Mouse (Mus musculus) G1E (cell line): Measurements from ENCODE around the gene Slc24a2. TPM values are rescaled to one million over a fixed set of nuclear protein-coding genes. Genes with fewer than 3 reads are reported as not detected.

Source experiments
- ATAC-seq: 2 replicates; pipeline ENCODE4 v1.8.0; 2016; ENCODE audit warnings: mild to moderate bottlenecking; ENCODE audit not compliant: insufficient number of reproducible peaks, poor library complexity, low FRiP score, severe bottlenecking; ENCODE audit errors: extremely low read depth
- DNase-seq: peaks from one replicate; pipeline ENCODE4 v3.0.0; 2012; ENCODE audit warnings: low spot score
- H3K27me3 ChIP-seq: 2 replicates; pipeline ENCODE4 v1.6.1; 2012; ENCODE audit warnings: mild to moderate bottlenecking, low read length, inconsistent platforms; ENCODE audit not compliant: insufficient read depth
- H3K36me3 ChIP-seq: replicated peaks from 2 replicates; pipeline ENCODE3; 2012; ENCODE audit warnings: mild to moderate bottlenecking, inconsistent platforms
- H3K4me1 ChIP-seq: 2 replicates; pipeline ENCODE4 v1.6.1; 2012; ENCODE audit warnings: low read depth, low read length, inconsistent platforms, mixed read lengths; ENCODE audit not compliant: insufficient read depth
- H3K4me3 ChIP-seq: 2 replicates; pipeline ENCODE4 v1.5.1; 2012; ENCODE audit warnings: low read depth, mild to moderate bottlenecking, inconsistent platforms, low read length, moderate library complexity, mixed read lengths
- H3K9me3 ChIP-seq: replicated peaks from 2 replicates; pipeline ENCODE4 v1.6.1; 2012; ENCODE audit warnings: inconsistent platforms
- CTCF ChIP-seq: IDR thresholded peaks from 2 replicates; pipeline ENCODE4 v1.5.1; 2012; ENCODE audit warnings: low read depth, low read length, inconsistent platforms, mixed read lengths
- GATA1 ChIP-seq: IDR thresholded peaks from 2 replicates; pipeline ENCODE4 v1.6.1; 2012; ENCODE audit warnings: borderline replicate concordance, low read length, inconsistent platforms, mixed read lengths
- GATA2 ChIP-seq: IDR thresholded peaks from 2 replicates; pipeline ENCODE4 v1.6.1; 2012; ENCODE audit warnings: low read depth, low read length, inconsistent platforms, borderline replicate concordance
- POLR2AphosphoS5 ChIP-seq: IDR thresholded peaks from 2 replicates; pipeline ENCODE4 v1.6.1; 2012; ENCODE audit warnings: low read depth, low read length, inconsistent platforms; ENCODE audit not compliant: insufficient replicate concordance
- TAL1 ChIP-seq: conservative IDR thresholded peaks from 2 replicates; pipeline ENCODE4 v1.6.1; 2012; ENCODE audit warnings: low read depth, low read length, inconsistent platforms, mixed read lengths
- polyA plus RNA-seq: library from polyadenylated mRNA; stranded (reverse); fragments of >175 nt; gene quantifications from 2 replicates; pipeline ENCODE4 v1.2.3, GENCODE M21; 2012
- total RNA-seq, 2 experiments: library from RNA; stranded (forward) in 1 of 2; stranded (reverse) in 1 of 2; fragments of 200-1000 nt in 1 of 2; fragments of >200 nt in 1 of 2; fragmentation: Nextera tagmentation in 1 of 2; gene quantifications; 2 replicates each; pipeline ENCODE4 v1.2.3; 2014 to 2017

The Slc24a2 gene
- total and polyA plus RNA-seq, 3 experiments, result 0.55 TPM; not detected in 2

DNA sequence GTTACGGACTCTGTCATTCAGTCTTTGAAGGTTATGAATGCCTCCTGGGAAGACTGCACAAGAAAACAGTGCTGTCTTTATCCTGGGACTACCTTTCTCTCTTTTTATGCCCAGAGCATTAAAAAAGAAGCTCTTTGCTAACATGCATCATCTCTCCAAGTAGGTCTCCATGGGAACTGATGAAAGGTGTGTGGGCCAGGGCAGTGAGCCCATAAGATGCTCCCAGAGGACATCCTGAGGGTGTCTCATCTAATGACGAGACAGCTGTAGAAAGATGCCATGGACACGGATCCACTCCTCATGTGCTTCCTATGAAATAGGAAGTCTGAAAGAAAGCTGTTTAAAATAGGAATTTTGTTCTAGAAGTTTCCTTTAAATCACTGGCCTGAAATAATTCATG lies 212.8 kb downstream of the Slc24a2 start:
- H3K27me3 ChIP-seq, result no peaks in the 10 kb centered on the region
- H3K9me3 ChIP-seq, result peaks cover 10% of the 10 kb centered on the region
- ATAC-seq (no peak), DNase-seq (no peak)
- H3K4me3 ChIP-seq, result no peak overlapping the region
- TF ChIP-seq TAL1, result no peak
- TF ChIP-seq GATA2, result no peak
- TF ChIP-seq GATA1, result no peak
- no peak for TF ChIP-seq POLR2AphosphoS5
- no peak for TF ChIP-seq CTCF
- no peaks in the 10 kb centered on the region for H3K4me1 ChIP-seq
- no peaks in the 10 kb centered on the region for H3K36me3 ChIP-seq

DNA sequence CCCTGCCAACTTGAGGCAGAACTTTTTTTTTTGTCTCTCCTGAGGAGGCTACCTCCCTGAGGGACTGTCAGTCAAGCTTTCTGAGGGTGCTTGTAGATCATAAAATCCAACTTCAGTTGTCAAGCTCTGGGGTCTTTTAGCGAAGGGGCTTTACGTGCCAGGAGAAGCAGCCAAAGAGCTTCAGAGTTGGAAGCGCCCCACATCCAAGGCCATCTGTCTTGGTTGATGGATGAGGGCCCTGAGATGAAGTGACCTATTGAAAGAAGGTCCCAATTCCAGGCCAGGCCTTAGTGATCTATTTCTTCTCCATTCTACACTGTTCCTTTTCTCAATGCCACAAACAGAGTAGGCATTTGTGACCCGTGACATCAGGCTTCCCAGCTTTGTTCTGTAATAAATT lies 214.5 kb downstream of the Slc24a2 start:
- Histone ChIP-seq H3K36me3 (no peaks in the 10 kb centered on the region), H3K4me3 (no peak overlapping the region), H3K27me3 (no peaks in the 10 kb centered on the region), H3K4me1 (no peaks in the 10 kb centered on the region), H3K9me3 (peaks cover 12% of the 10 kb centered on the region)
- no peak for DNase-seq
- ATAC-seq, result no peak
- TF ChIP-seq CTCF, result no peak
- no peak for TF ChIP-seq GATA2
- no peak for TF ChIP-seq GATA1
- no peak for TF ChIP-seq POLR2AphosphoS5
- no peak for TF ChIP-seq TAL1

DNA sequence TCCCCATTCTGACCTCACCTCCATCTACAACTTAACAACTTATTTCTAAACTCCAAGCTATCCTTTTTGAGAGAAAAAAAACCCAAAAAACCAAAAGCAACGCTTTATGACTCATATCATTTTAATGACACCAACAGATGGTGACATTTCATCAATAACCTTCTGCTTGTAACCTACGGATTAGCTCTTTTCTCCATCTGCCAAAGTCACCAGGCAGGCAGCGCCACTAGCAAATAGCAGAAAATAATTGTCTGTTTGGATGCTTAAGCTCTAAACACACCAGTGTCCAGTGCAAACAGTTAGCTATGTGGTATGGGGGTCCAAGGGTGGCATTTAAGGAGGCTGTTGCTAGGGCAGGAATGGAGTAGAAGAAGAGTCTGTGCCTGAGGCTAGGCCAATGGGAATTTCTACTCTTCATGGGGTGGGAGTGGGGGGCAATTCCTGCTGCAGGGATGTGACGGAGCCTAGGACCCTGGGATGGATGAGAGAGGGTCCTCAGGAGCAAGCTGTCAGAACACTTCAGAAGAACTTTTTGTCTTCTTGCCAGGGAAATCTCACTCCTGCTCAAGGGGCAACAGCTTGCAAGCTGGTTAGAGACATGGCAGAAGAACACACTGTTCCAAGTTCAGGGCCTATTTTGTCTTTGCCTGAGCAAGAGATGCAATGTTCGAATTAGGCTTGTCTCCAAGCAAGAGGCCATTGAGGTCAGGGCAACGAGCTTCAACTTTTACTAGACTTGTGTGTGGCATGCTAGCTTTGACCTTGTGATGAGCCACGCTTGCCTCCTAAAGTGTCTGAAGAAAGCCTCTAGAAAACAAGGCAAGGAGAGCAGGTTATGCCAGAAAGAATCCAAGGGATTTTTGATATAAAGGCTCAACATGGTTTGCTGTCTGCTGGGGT lies 216.3 kb downstream of the Slc24a2 start:
- no peak for TF ChIP-seq GATA1
- no peak for TF ChIP-seq POLR2AphosphoS5
- no peak for TF ChIP-seq CTCF
- TF ChIP-seq GATA2, result no peak
- TF ChIP-seq TAL1, result no peak
- Histone ChIP-seq H3K4me1 (no peaks in the 10 kb centered on the region), H3K4me3 (no peak overlapping the region), H3K36me3 (no peaks in the 10 kb centered on the region), H3K9me3 (peaks cover 16% of the 10 kb centered on the region), H3K27me3 (no peaks in the 10 kb centered on the region)
- DNase-seq, result no peak
- no peak for ATAC-seq

DNA sequence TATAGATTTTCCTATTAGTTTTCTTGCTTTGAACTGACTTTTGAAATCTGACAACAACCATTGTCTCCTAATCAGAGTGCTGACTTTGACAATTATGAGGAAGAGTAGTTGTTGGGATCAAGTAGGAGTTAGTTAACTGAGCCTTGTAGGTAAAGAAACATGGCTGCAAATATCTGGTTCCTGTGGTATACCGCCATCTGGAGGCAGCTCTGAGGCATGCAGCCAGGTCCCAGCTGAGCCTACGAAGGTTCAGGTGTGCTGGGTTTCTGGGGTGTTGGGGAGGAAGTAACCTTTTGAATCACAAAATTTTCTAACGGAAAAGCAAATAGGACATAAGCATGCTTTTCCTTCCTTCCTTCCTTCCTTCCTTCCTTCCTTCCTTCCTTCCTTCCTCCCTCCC lies 237.8 kb downstream of the Slc24a2 start:
- Histone ChIP-seq H3K4me3 (no peak overlapping the region), H3K9me3 (peaks cover 5% of the 10 kb centered on the region; the same call in 1 of the 2 replicates), H3K36me3 (no peaks in the 10 kb centered on the region), H3K27me3 (no peaks in the 10 kb centered on the region), H3K4me1 (no peaks in the 10 kb centered on the region)
- TF ChIP-seq CTCF (0 out of 2 replicates have a peak, but pooled peaks have one; percentile 8), POLR2AphosphoS5 (no peak)
- ATAC-seq, result no peak
- no peak for DNase-seq

DNA sequence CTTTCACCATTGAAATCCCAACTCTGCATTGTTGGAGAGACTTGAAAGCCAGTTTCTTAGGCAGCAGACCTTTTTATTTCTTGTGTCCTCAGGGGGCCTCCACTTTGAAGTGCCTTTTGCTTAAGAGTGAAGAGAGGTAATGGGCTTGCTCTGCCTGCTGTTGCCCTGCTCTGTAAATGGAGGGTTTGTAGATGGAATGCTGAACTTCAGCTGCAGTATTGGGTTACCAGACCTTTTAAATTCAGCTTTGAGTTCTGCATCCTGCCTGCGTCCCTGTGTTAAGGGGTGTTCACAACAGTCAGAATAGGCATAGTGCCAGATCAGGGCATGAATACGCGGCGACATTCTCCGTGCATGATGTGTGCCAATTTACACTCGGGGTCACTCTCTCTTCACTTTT lies 241.0 kb downstream of the Slc24a2 start:
- TF ChIP-seq TAL1 (no peak), CTCF (no peak), POLR2AphosphoS5 (no peak), GATA1 (no peak), GATA2 (no peak)
- ATAC-seq (no peak), DNase-seq (no peak)
- H3K36me3 ChIP-seq, result no peaks in the 10 kb centered on the region
- peaks cover 7% of the 10 kb centered on the region; the same call in 1 of the 2 replicates for H3K9me3 ChIP-seq
- H3K27me3 ChIP-seq, result no peaks in the 10 kb centered on the region
- H3K4me1 ChIP-seq, result no peaks in the 10 kb centered on the region
- no peak overlapping the region for H3K4me3 ChIP-seq

DNA sequence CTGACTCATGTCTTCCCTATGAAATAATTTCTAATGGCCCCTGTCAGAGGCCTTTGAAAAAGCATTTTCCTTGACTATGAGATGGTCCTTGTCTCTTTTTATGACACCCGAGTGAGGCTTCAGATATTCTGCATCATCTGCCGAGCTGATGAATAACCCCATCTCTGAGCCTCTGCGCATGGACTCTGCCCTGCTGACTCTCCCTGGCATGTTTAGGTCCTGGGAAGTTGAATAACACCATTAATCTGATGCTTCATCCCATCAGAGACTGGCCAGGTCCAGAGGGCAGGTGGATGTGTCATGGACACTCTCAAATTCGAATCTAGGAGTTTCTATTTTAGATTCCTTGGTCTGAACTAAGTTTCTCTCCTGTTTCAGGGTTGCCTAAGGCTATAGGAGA lies 242.4 kb downstream of the Slc24a2 start:
- DNase-seq (no peak), ATAC-seq (no peak)
- Histone ChIP-seq H3K36me3 (no peaks in the 10 kb centered on the region), H3K9me3 (peaks cover 7% of the 10 kb centered on the region; the same call in 1 of the 2 replicates), H3K4me1 (no peaks in the 10 kb centered on the region), H3K4me3 (no peak overlapping the region), H3K27me3 (no peaks in the 10 kb centered on the region)
- TF ChIP-seq GATA1 (no peak), POLR2AphosphoS5 (no peak), TAL1 (no peak)
